Mouse (Mus musculus): ENCODE data around the gene Gm20388.

- no peak for TF ChIP-seq POLR2AphosphoS5 (IDR thresholded peaks at IDR 0.05; ENCODE audit: insufficient replicate concordance, low read depth, low read length)
- TF ChIP-seq CTCF (IDR thresholded peaks at IDR 0.05; ENCODE audit: low read depth, low read length), result no peak
- no peak for TF ChIP-seq TAL1 (conservative IDR thresholded peaks at IDR 0.05; ENCODE audit: low read depth, low read length)
- TF ChIP-seq GATA1 (IDR thresholded peaks at IDR 0.05; ENCODE audit: borderline replicate concordance, low read length), result no peak
- TF ChIP-seq GATA2 (IDR thresholded peaks at IDR 0.05; ENCODE audit: borderline replicate concordance, low read depth, low read length), result no peak
These were observed 633.5 kb downstream of the Gm20388 start for GRCm38 (mm10) chr8:120544155-120544554.

Data from G1E (cell line).